Mouse (Mus musculus) frontal cortex, postnatal 10 days (tissue): ENCODE data around the gene Kank3.
A peak's percentile ranks its signal among the peaks of the same experiment; 100 is the strongest.

ENCODE experiments used
- DNase-seq, 2 experiments: peaks; one replicate each; pipeline ENCODE4 v3.0.0; 2022; ENCODE audit warnings: low spot score in 2 of 2, mixed read lengths in 1 of 2

Gene Kank3

DNA sequence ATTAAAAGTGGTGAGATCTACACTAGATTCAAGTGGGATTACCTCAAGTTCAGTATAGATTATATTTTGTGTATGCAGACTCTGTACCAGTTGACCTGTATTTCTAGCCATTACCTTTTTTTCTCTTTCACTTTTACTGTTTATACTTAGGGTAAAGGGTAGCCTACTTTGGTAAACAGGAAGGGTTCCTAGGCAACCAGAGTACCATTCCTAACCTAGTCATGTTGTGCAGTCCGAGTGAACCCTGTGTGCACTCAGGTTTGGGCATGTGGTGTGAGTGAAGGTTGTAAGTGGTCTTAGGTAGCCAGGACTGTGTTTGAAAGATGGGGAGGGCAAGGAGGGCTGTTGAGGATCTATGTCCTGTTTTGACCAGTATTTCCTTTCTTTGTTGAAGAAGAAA lies 41.0 kb downstream of the Kank3 start:
- DNase-seq, result no peak

DNA sequence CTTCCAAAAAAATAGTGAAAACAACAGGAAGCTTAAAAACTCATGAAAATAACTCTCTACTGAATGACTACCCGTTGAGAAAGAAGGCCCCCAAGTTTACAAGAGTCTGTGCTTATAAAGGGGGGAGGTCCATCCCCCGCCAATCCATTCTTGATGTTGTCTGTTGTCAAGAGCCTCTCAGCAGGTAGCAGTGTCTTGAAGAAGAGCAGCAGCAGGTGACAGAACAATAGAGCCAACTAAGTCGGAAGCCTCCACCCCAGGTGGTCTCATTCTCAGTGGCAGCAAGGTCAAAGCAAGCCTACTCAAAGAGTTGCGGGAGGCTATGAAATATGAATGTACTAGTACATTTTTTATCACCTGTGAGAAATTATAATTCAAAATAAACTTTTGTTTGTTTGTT lies 47.5 kb downstream of the Kank3 start:
- no peak for DNase-seq

DNA sequence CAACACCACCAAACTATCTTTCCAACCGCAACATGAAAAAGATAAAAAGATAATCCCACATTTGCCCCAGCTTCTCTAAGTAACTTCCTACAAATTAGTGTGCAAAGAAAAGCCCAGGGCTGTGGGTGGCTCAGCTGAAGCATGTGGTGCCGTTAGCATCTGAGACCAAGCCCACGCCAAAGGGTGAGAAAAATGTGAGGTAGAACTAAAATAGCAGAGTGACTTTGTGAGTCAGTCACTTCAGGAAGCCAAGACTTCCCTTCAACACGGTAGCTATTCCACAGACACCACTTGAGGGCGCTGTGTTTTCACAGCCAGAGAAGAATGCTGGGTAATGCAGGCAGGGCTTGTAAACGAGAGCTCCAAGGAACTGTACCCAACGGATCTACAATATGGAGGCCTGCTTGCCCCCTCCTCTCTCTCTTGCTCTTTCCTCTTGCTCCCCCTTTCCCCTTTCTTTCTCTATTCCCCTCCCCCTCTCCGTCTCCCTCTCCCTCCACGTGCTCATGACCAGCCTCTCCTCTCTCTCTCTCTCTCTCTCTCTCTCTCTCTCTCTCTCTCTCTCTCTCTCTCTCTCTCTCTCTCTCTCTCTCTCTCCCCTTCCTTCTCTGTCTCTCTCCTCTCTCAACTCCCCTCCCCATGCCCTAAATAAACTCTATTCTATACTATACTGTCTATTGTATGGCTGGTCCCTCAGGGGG lies 55.2 kb downstream of the Kank3 start:
- DNase-seq, result peak; percentile 58 to 75
